Mouse (Mus musculus): ENCODE results near the gene Serpinb1c.

- TF ChIP-seq CTCF (IDR thresholded peaks at IDR 0.05; ENCODE audit: borderline replicate concordance, extremely low read depth, insufficient read depth, insufficient read length) (no peak), POLR2A (IDR thresholded peaks at IDR 0.05; ENCODE audit: borderline replicate concordance, extremely low read depth, insufficient read depth, insufficient read length, poor library complexity, severe bottlenecking) (no peak)
Observed at GRCm38 (mm10) chr13:32884755-32885154, 13.3 kb downstream of the Serpinb1c start.

Data from brain, embryonic 14.5 days (tissue).